Mouse (Mus musculus): Measurements from ENCODE around the gene Ttll11.
A peak's percentile ranks its signal among the peaks of the same experiment; 100 is the strongest.

Gene Ttll11

DNA sequence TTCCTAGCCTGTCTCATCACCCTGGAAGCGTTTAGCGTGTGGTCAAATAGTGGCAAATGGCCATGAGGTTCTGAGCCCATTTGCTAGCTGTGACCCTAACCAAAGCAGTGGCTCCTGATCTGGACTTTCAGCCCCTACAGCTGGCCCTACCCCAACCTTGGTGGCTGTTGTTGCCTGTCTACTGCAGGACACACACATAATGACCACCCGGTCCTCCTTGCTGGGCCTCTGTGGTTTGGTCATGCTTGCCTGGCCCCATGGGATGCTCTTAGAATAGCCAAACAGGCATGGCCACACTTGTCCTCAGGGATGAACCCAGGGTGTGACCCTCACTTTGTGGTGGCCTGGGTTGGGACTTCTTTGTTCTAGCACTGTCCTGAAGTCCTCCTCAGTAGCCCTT is 80.0 kb downstream of the Ttll11 start:
- DNase-seq (ENCODE audit: low spot score in 2 of 2), result no peak

DNA sequence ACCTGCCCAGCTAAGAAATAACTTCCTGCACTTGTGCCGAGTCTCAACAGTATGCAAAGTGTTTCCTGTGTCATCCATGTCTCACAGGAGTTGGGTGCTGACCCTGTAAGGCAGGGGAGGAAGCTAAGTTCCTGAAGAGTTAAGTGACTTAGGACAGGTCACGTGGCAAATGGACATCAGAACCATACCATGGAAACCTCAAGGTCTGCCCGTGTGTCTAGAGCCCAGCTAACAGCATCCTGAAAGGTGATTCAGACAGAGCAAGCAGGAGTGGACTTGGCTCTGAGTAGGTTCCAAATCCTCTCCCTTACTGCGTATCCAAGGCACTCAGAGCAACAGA is 80.6 kb downstream of the Ttll11 start:
- DNase-seq (ENCODE audit: low spot score in 2 of 2), result no peak

DNA sequence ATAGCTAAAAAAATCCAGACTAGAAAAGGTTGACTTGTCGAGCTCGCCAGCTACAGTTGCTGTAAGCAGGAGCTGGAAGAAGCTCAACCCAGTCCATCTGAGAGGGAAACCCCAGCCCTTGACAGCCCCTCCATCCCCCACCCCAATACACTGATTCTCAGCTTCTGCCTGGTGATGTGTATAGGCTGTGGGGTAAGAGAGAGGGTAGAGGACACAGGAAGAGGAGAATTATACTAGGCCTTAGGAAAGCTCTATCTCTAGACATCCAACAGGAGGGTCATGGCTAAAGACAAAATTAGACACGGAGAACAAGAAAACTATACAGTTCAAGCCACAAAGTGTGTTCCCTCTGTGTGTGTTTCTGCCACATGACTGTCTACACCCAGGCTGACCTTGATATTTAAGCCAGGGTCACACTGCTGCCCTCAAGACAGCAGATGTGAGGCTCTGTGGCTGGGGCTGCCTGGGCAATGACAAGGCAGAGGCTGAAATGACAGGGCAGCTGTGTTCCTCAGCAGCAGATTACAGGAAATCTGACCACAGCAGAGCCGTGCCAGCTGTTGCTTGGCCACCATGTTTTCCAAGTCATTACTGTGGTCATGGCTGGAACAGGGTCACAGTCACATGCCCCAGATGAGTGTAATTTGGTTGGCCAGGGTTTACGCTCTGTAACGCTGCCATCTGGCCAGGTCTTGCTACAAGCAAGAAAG is 81.1 kb downstream of the Ttll11 start:
- peak in 1 of 2 experiments; percentile 28 for DNase-seq (ENCODE audit: low spot score in 2 of 2)

DNA sequence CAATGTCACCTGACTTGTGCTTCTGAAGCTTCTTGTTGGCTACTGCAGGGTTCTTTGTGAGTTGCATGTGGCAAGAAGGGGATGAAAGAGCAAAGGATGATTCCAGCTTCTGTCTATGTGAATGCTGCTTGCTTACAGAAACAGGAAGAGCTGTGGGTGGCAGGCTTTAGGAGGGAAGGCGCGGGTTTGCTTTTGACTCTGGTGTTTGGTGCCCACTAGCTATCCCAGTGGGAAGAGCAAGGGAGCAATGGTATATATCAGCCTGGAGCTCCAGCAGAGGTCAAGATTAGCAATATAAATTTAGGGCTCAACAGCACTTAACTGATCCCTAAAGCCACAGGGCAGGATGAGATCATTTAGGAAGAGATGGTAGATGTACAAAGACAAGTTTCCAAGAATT is 82.6 kb downstream of the Ttll11 start:
- no peak for DNase-seq (ENCODE audit: low spot score in 2 of 2)

DNA sequence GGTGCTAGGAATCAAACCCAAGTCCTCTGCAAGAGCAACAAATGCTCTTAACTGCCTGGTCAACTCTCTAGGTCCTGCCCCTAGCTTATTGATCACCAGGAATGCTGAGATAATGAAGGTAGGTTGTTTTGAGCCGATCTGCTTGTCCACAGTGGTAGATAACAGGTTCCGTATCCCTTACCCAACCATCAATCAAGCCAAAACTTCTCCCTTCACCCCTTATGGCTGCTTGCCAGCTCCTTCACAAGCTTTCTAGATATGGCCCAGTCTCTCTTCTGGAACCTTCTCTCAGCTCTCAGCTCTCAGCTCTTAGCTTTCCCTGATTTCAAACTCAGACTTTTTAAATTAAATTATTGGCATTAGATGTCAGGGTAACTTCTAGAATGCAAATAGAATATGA is 85.2 kb downstream of the Ttll11 start:
- no peak for DNase-seq (ENCODE audit: low spot score in 2 of 2)

DNA sequence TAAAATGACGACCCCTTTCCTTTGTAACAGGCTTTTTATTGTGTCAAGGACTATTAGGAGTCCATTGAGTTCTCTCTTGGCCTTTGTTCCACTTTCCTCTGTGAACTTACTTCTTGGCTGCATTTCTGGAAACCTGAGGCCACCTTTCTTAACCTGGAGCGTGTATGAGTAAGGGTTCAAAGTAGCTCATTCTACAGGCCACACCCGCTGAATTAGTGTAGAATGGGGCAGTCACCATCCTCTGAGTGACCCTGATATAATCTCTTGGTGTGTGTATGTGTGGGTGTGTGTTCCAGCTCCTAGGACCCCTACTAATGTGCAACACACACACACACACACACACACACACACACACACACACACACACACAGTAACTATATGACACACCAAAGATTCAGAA is 89.1 kb downstream of the Ttll11 start:
- no peak for DNase-seq (ENCODE audit: low spot score in 2 of 2)

DNA sequence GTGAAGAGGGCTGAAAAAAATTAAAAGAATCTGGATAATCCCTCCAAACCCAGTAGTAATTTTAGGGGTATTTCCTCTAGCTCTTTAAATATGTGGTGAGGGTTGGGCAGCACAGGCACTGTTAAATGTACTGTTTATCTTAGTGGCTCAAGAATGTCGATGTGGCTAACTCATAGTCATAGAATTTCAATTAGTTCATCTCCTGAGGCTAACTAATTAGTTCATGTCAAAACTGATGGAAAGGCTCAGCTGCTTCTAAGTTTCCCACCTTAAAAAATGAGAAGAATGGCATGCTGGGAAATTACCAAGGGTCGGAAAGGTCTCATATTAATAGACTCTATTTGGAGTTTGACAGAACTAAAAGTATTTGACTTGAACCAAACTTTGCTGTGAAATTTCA is 89.9 kb downstream of the Ttll11 start:
- DNase-seq (ENCODE audit: low spot score in 2 of 2), result no peak

DNA sequence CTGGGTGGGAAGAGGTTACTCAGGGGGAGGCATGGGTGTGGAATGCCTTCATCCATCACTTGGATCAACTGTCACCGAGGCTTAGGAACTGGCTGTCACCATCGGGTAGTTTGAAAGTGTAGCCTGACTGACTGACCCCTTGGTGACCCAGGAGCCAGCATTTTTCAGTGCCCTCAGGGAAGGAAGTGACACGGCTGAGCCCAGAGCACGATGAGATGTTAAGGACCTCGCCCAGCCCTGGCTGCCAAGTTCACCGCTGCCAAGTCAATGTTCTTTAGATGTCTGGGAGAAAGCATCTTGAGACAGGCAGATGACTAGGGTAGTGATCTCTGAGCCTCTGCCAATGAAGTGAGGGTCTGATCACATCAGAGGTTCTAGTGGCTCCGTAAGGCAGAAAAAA is 95.4 kb downstream of the Ttll11 start:
- DNase-seq (ENCODE audit: low spot score in 2 of 2), result no peak

DNA sequence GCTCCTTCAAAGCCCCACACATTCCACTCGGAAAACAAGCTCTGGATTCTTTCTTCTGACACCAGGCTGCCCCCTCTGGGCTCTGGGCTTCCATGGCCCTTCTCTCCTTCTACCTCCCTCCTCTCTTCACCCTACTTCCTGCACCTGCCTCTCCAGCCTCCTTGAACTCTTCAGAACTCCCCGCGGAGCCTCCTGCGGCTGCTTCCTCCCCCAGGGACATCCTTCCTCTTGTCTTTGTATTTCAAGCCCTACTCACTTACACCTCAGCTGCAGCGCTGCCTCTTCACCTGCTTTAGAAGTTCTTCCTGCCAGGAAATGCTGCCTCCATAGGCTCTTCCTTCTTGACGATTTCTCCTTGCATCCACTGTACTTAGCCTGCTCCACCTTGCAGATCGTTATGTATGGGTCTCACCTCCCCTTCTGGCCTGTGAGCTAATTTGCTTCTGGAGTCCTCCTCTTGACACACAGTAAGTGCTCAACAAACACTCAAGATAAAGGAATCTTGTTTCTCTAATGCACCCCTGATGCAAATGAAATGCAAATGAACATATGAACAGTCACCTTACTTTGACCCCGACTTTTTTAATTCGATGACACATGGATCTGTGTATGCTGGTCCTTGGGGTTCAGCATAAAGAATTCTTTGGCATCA is 97.3 kb downstream of the Ttll11 start:
- DNase-seq (ENCODE audit: low spot score in 2 of 2), result no peak

DNA sequence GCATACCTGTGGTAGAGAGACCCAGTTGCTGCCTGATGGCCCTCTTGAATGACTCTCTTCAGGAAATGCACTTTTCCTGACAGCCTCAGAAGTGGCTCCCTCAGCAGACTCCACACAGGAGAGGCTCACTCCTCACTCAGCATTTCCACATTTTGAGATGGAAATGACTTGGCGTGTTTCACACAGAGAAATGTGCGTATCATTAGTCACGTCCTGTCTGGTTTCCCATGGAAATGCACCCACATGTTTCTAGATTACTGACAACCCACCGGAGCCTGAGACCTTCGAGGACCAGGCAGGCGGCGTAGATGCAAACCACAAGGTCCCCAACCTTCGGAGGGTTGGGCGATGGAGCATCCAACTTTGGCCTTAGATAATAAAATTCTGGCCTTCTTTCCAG is 97.8 kb downstream of the Ttll11 start:
- DNase-seq (ENCODE audit: low spot score in 2 of 2), result no peak

DNA sequence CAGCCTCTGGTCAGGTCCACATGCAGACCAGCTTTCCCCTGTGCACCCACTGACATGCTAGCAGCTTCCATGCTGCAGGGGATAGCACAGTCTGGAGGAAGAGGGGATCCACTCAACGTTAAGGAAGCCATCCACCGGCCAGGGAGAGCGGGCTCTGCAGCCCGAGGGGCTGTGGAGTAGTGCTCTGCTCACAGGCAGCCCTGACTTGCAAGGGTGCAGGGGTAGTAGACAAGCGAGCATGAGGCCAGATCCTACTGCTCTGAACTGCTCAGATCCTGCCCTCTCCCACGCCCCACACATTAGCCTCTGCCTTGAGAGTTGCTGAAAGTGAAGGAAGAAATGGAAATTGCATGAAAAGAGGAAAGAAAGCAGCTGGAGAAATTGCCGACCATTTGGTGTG is 99.4 kb downstream of the Ttll11 start:
- DNase-seq (ENCODE audit: low spot score in 2 of 2), result no peak

DNA sequence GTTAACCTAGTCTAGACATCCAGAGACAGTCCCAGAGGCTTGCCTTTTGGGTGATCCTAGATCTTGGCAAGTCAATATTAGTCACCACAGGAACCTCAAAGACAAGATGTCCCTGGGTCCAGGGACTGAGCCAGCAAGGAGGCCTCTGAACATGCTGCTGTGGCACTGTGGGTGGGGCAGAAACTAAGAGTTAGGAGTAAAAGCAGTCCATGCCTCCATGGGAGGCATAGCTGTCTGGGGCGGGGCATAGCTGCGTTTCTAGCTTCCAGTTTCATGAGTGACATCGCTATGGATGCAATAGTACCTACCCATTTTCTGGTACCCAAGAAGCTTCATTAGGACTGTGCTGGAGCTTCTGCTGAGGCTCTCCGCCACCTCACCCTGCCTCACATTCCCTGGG is 99.8 kb downstream of the Ttll11 start:
- no peak for DNase-seq (ENCODE audit: low spot score in 2 of 2)

DNA sequence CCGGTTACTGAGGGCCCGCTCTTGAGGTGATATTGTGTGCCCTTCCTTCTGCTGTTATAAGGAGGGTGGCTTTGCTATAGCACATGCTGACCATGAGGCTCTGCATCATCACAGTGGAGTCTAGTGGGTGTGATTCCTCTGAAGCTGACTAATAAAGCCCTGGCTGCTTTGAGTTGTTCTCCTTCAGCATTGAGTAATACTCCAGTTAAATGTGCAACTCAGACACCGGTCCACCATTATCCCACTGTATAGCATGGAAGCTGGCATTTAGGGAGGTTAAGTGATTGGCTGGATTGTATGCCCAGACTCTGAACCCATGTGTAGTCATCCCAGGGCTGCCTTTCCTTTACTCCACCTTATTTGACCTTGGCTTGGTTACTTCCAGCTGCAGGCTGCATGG is 101.2 kb downstream of the Ttll11 start:
- DNase-seq (ENCODE audit: low spot score in 2 of 2), result no peak

DNA sequence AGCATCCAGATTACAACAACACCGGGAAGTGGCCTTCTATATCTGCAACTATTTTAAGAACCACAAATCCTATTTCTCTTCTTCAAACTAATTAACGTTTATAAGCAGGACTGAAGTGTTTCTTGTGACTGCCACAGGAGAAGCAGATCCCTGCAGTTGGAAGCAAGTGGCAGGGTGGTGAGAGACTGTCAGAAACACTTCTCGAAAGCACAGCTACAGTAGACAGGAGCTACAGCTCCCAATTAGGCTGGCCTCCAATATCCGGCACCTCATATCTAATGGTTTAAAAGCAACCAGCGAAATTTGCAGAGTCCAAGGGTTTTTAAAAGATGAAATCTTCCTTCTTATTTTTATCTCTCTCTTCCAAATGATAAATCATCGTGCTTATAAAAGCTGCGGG is 104.1 kb downstream of the Ttll11 start:
- DNase-seq (ENCODE audit: low spot score in 2 of 2), result no peak

DNA sequence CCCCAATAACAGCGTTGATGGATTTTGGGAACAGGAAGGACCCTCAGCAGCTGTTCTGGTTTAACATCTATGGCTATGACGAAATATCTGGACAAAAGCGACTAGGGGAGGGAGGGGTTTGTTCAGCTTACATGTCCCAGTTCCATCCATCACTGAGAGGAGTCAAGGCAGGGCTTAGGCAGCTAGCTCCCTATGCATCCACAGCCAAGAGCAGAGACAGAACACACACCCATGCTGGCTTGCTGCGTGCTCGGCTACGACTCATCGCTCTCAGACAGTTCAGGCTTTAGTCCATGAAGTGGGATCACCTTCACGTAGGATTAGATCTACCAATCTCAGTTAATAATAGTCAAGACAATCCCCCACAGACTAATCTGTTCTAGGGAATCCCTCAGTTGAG is 105.3 kb downstream of the Ttll11 start:
- DNase-seq (ENCODE audit: low spot score in 2 of 2), result no peak

DNA sequence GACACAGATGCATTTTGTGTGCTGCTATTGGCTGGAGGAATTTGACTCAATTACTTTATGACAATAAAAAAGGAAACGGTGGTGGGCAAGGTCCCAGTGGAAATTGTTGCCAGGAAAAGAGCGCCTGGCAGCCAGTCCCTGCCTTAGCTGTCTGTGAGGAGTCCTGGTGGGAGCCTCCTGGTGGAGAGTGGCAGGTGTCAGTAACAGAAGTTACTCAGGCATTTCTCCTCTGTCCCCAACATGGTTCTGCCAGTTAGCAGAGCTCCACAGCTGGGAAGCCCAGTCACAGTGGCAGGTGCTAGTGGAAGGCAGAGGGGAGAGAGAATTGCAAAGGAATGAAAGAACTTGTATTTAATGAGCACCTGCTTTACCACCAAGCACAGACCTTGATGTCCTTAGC is 110.5 kb downstream of the Ttll11 start:
- no peak for DNase-seq (ENCODE audit: low spot score in 2 of 2)

DNA sequence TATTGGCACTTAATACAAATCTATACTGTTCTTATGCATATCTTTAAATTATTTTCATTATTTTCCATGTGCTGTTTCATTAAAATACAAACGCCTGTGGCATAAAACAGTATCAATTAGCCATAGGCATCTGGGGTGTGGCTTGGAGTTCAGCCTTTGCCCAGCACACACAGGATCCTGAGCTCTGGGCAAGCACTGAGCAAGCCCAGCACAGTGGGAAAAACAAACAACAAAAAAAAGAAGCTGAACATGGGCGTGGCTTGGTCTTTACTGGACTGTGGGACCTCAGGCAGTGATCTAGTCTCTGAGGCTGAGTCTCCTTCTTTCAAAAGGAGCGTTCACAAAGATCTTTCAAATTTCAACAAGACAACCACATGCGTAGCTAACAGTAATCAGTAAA is 116.4 kb downstream of the Ttll11 start:
- DNase-seq (ENCODE audit: low spot score in 2 of 2), result no peak

DNA sequence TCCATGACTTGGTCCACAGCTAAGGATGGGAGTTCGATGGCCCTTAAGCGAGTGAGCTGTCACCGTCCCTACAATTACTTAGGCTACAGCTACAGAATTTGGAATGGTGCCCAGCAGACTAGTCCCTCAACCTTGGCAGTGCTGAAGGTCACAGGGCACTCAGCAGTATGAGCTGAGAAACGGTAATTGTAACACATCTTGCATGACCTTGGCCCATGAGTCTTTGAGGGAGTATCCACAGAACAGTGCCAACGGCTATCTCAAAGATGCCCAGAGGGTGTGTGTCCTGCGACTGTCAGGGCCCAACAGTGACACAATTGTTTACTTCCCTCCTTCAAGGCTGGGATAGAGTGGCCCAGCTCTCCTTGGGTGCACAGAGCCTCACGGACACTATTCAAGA is 118.5 kb downstream of the Ttll11 start:
- no peak for DNase-seq (ENCODE audit: low spot score in 2 of 2)

DNA sequence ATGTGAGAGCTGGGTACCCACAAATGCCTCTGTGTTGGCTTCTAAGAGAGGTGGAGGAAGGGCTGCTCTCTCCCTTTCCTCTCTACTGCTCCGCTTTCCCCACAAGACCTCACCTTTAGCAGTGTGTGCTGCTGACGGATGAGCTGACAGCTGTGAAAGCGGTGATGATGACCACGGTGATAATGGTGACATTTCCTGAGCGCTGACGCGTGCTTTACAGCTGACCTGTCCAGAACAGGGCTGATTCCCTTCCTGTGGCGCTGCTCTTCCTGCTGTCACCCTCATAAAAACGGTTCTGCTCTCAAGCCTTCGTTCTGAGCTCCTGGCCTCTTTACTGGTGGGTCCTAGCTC is 119.3 kb downstream of the Ttll11 start:
- no peak for DNase-seq (ENCODE audit: low spot score in 2 of 2)

DNA sequence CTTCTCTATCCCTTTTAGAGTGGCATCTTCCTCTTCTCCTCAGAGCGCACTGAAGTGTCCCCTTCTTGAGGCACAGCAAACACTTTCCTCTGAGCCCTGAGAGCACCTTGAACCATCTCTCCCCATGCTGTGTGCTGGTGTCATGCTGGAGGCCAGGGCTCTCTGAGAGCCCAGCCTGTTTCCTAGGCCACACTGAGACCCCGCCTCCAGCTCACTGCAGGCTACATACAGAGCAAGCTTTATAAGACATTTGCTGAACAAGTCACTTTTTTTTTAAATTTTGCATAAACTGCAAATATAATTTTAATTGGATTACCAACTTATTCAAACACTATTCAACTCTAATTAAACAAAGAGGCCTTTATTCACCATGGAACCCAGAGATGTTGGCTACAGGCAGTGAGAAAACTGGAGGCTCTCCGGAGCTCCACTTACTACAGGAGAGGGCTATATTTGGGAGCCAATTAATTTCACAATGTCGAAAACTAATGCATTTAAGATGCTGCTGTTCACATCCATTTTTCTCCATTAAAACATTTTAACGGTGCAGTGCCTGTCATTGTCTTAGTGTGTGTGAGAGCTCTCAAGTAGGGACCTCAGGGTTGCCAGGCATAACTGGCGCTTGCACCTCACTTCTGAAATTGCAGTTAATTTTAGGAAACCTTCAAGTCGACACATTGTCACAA is 119.9 kb downstream of the Ttll11 start:
- DNase-seq (ENCODE audit: low spot score in 2 of 2), result no peak

DNA sequence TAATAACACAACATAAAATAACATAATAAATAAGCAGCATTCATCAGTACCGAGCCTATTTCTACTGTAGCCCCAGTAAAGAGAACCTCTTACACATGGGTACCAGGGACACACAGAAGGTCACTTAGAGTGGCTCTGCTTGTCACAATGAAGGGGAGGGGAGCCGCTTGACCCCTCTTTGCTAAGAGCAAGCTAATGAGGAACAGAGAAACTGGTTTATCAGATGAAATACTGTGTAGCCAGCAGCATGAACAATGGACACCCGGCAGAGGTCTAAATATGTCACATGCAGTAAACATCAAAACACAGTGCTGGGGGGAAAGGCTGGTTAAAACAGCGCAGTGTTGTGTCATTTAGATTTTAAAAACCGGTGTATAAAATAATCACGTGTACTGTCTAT is 121.4 kb downstream of the Ttll11 start:
- DNase-seq (ENCODE audit: low spot score in 2 of 2), result no peak

DNA sequence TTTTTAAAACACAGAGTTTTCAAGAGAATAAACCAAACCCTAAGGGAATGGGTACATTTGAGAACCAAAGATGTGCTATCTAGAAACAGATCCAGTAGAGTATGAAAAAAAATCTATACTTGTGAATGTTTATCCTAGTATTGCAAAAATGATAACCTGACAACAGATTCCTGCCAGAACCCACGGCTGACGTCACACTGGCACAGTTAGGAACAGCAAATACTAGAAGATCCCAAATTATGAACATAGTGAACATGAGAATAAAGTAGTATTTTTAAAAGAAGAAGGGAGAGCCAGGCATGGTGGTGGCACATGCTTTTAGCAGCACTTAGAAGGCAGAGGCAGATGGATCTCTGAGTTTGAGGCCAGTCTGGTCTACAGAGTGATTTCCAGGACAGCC is 122.8 kb downstream of the Ttll11 start:
- DNase-seq (ENCODE audit: low spot score in 2 of 2), result no peak

DNA sequence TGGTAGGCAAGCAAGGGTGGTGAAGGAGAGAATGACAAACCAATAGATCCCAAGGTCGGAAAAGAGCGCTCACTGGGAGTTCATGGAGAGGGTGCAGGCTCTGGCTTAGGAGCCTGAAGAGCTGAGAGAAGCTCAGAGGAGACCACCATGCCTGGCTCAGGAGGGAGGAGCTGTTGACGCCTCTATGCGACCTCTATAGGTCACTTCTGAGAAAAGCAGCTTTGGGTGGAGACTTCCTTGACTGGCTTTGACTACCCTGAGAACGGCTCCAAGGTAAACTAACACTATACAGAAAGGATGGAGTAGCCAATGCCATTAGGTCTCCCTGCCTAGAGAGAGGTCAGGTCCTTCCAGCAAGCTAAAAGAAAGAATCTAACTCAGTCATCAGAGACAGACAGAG is 124.8 kb downstream of the Ttll11 start:
- no peak for DNase-seq (ENCODE audit: low spot score in 2 of 2)

DNA sequence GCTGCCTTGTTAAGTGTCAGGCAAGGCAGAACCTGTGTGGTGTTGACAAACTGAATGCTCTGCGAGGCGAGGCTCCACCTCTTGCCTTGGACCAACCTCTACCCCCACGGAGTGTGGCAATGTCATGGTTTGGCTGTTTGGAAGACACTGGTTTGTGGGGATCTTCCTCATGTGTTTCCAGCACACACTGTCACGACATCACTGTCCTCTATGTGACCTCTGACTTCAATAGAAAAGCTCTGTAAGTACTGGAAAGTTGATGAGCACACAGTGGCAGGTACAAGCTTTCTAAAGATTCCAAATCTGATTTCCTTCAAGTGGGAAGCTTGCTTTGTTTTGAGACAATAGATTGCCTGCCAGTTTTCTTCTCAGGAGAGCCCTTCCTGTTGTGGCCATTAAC is 126.7 kb downstream of the Ttll11 start:
- no peak for DNase-seq (ENCODE audit: low spot score in 2 of 2)
